Mouse (Mus musculus) midbrain, embryonic 16.5 days (tissue): ENCODE results near the gene Ugt2b34. TPM values are rescaled to one million over a fixed set of nuclear protein-coding genes. Genes with fewer than 3 reads are reported as not detected.

Experiments
- polyA plus RNA-seq: library from polyadenylated mRNA; unstranded; fragments of >200 nt; fragmentation: Nextera tagmentation; extraction: Ambion mirVana; gene quantifications from 2 replicates; pipeline ENCODE4 v1.2.1, GENCODE M21; 2015

Gene Ugt2b34
- polyA plus RNA-seq, 1 experiment from 2014 or later, result not detected

Other genes with a start within 250 kb of the Ugt2b34 start
- gene Tmprss11b, start 230.6 kb downstream of the Ugt2b34 start, polyA plus RNA-seq, result not detected in 2 replicates
- not detected in 2 replicates for gene Tmprss11e, start 161.1 kb downstream of the Ugt2b34 start, polyA plus RNA-seq
- 32.4 and 38.4 TPM in 2 replicates for gene Ythdc1, start 102.7 kb downstream of the Ugt2b34 start, polyA plus RNA-seq
- gene Ugt2b1, start 19.6 kb upstream of the Ugt2b34 start, polyA plus RNA-seq, result not detected in 2 replicates
- not detected in 2 replicates for gene Ugt2b35, start 93.9 kb upstream of the Ugt2b34 start, polyA plus RNA-seq
- gene Ugt2b36, start 185.6 kb upstream of the Ugt2b34 start, polyA plus RNA-seq, result not detected in 2 replicates
- 0.15 TPM in 1 of 2 replicates, not detected in the other for gene Ugt2b5, start 233.4 kb upstream of the Ugt2b34 start, polyA plus RNA-seq